Mouse (Mus musculus): ENCODE results near the gene Usf3. TPM values are rescaled to one million over a fixed set of nuclear protein-coding genes. Genes with fewer than 3 reads are reported as not detected.
A peak's percentile ranks its signal among the peaks of the same experiment; 100 is the strongest.

Usf3 gene
- polyA plus RNA-seq (2015; fragmentation: Nextera tagmentation; extraction: Ambion mirVana) = 1.7 and 1.9 TPM in 2 replicates

DNA sequence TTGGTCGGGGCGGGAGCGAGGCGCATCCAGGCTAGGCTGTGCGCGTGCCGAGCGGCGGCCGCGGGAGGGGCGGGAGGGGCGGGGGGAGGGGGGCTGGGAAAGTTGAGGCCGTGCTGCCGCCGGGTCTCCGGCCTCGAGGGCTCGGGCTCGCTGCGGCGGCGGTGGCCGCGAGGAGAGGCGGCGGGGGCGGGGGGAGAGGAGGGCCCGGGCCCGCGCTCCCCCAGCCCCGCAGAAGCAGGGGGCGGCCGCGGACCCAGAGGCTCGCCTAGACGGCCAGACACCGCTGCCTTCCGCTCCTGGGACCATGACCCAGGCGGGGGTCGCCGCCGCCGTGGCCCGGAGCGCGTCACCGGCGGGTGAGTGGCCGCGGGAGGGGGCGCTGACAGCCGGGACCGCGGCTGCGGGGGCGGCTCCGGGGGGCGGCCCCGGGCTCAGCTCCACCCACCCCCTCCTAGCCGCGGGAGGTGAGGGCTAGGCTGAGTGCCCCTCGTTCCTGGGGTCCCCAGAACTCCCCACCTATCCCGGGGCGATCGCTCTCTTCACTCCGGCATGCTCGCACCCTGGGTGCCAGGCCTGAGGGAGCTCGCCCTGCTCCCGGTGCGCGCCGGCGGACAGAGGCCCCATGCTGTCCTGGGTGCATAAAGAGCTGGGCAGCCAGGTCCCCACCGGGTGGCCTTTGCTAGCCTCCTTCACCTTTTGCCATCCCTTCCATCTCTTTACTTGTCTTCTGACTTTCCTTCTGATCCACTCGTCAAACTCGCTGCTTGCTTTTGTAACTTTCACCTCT, at the start of gene Usf3:
Gene Usf3, plus strand, starts transcription at position 92 of the 787 bp plus-strand sequence.
- Histone ChIP-seq H3K27me3 (no peaks in the 10 kb centered on the region), H3K4me2 (peak within 1 kb of the TSS; percentile 84), H3K36me3 (no peaks in the 10 kb centered on the region), H3K4me3 (replicated peaks) (peak within 1 kb of the TSS; percentile 99), H3K27ac (peak within 1 kb of the TSS; percentile 93), H3K4me1 (replicated peaks) (peaks cover 48% of the 10 kb centered on the region), H3K9ac (peak within 1 kb of the TSS; percentile 98), H3K9me3 (replicated peaks) (no peaks in the 10 kb centered on the region)
- under 1% methylated on average over 63 of the region's 77 CpGs for WGBS (ENCODE audit: insufficient replicate concordance)
- ATAC-seq (ENCODE audit: low read depth) (peak; percentile 56), DNase-seq (peak; percentile 46)

GRCm38 (mm10) chr16:44123786-44124185, 49.3 kb upstream of the Usf3 start:
- 53% methylated on average over 2 of the region's 2 CpGs for WGBS (ENCODE audit: insufficient replicate concordance)
- Histone ChIP-seq H3K9me3 (replicated peaks) (no peaks in the 10 kb centered on the region), H3K4me2 (no peak overlapping the region), H3K36me3 (no peaks in the 10 kb centered on the region), H3K4me3 (replicated peaks) (no peak overlapping the region), H3K27me3 (no peaks in the 10 kb centered on the region), H3K27ac (no peak overlapping the region), H3K4me1 (replicated peaks) (peaks cover 6% of the 10 kb centered on the region; the same call in 1 of the 2 replicates), H3K9ac (no peak overlapping the region)
- ATAC-seq (ENCODE audit: low read depth) = no peak
- no peak for DNase-seq

DNA sequence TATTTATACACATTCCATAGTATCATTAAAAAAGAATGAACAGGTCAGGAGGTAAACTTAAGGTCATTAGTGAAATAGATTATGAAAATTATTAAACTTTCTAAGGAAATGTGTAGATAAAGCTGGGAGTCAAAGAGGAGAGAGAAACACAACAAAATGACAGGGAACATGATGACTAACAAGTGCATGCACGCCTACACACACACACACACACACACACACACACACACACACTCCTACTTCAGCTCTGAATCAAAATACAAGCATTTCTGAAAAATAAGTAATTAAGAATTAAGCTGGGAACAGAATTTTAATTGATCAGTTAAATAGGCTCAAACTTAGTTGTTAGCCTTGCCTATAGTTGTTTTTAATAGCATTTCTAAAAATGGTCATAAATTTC, 48.3 kb upstream of the Usf3 start:
- peaks cover 6% of the 10 kb centered on the region; the same call in 1 of the 2 replicates for H3K4me1 ChIP-seq (replicated peaks)
- no peak for ATAC-seq (ENCODE audit: low read depth)
- WGBS (ENCODE audit: insufficient replicate concordance) = 71% methylated on average over 1 of the region's 1 CpGs
- no peaks in the 10 kb centered on the region for H3K9me3 ChIP-seq (replicated peaks)
- H3K36me3 ChIP-seq = no peaks in the 10 kb centered on the region
- H3K4me3 ChIP-seq (replicated peaks) = no peak overlapping the region
- DNase-seq = no peak
- no peak overlapping the region for H3K27ac ChIP-seq
- H3K4me2 ChIP-seq = no peak overlapping the region
- no peaks in the 10 kb centered on the region for H3K27me3 ChIP-seq
- no peak overlapping the region for H3K9ac ChIP-seq

- no peak overlapping the region for H3K27ac ChIP-seq
- ATAC-seq (ENCODE audit: low read depth) (no peak), DNase-seq (no peak)
- no peak overlapping the region for H3K4me2 ChIP-seq
- H3K4me3 ChIP-seq (replicated peaks) = no peak overlapping the region
- no peak overlapping the region for H3K9ac ChIP-seq
- H3K9me3 ChIP-seq (replicated peaks) = no peaks in the 10 kb centered on the region
- H3K4me1 ChIP-seq (replicated peaks) = peaks cover 6% of the 10 kb centered on the region; the same call in 1 of the 2 replicates
- no peaks in the 10 kb centered on the region for H3K27me3 ChIP-seq
- 63% methylated on average over 2 of the region's 2 CpGs for WGBS (ENCODE audit: insufficient replicate concordance)
- H3K36me3 ChIP-seq = no peaks in the 10 kb centered on the region
Observed at GRCm38 (mm10) chr16:44125436-44125835, 47.6 kb upstream of the Usf3 start.

- Histone ChIP-seq H3K9ac (no peak overlapping the region), H3K9me3 (replicated peaks) (no peaks in the 10 kb centered on the region), H3K36me3 (no peaks in the 10 kb centered on the region), H3K4me2 (no peak overlapping the region), H3K4me1 (replicated peaks) (peaks cover 6% of the 10 kb centered on the region; the same call in 1 of the 2 replicates), H3K27ac (no peak overlapping the region), H3K4me3 (replicated peaks) (no peak overlapping the region), H3K27me3 (no peaks in the 10 kb centered on the region)
- DNase-seq (no peak), ATAC-seq (ENCODE audit: low read depth) (no peak)
- 79% methylated on average over 4 of the region's 4 CpGs for WGBS (ENCODE audit: insufficient replicate concordance)
Observed at GRCm38 (mm10) chr16:44126437-44126836, 46.6 kb upstream of the Usf3 start.

DNA sequence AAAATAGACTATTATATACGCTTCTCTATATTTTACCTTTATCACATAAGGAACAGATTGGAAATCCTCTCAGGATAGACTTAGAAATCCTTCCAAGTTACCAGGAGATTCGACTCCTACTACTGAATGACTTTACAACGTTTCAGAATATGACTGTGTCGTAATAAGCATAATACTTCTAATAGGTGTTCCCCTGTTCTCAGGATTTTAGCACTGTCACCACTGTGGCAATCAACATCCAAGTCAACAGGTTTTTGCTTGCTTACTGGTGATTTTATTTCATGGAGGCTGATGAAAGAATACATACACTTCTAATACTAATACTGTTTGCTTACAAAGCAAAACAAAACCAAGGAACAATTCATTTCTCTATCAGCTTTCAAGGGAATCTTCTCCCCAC, 40.7 kb upstream of the Usf3 start:
- H3K4me1 ChIP-seq (replicated peaks) = peaks cover 12% of the 10 kb centered on the region
- ATAC-seq (ENCODE audit: low read depth) (no peak), DNase-seq (no peak)
- no peaks in the 10 kb centered on the region for H3K36me3 ChIP-seq
- H3K4me3 ChIP-seq (replicated peaks) = no peak overlapping the region
- no peak overlapping the region for H3K4me2 ChIP-seq
- no peak overlapping the region for H3K9ac ChIP-seq
- H3K27ac ChIP-seq = no peak overlapping the region
- WGBS (ENCODE audit: insufficient replicate concordance) = 77% methylated on average over 4 of the region's 4 CpGs
- H3K9me3 ChIP-seq (replicated peaks) = no peaks in the 10 kb centered on the region
- no peaks in the 10 kb centered on the region for H3K27me3 ChIP-seq

- Histone ChIP-seq H3K27ac (no peak overlapping the region), H3K9me3 (replicated peaks) (no peaks in the 10 kb centered on the region), H3K27me3 (no peaks in the 10 kb centered on the region), H3K36me3 (no peaks in the 10 kb centered on the region), H3K9ac (no peak overlapping the region), H3K4me1 (replicated peaks) (peaks cover 21% of the 10 kb centered on the region), H3K4me2 (no peak overlapping the region), H3K4me3 (replicated peaks) (no peak overlapping the region)
- DNase-seq (no peak), ATAC-seq (ENCODE audit: low read depth) (no peak)
- 77% methylated on average over 3 of the region's 3 CpGs for WGBS (ENCODE audit: insufficient replicate concordance)
Observed at GRCm38 (mm10) chr16:44133187-44133586, 39.9 kb upstream of the Usf3 start.

- DNase-seq = no peak
- Histone ChIP-seq H3K36me3 (no peaks in the 10 kb centered on the region), H3K4me3 (replicated peaks) (no peak overlapping the region), H3K27ac (no peak overlapping the region), H3K4me2 (0 out of 2 replicates have a peak overlapping the region, but pooled peaks have one; percentile 13), H3K27me3 (no peaks in the 10 kb centered on the region), H3K4me1 (replicated peaks) (peaks cover 28% of the 10 kb centered on the region), H3K9me3 (replicated peaks) (no peaks in the 10 kb centered on the region), H3K9ac (no peak overlapping the region)
- ATAC-seq (ENCODE audit: low read depth) = no peak
- WGBS (ENCODE audit: insufficient replicate concordance) = 76% methylated on average over 6 of the region's 6 CpGs
Observed at GRCm38 (mm10) chr16:44136511-44137021, 36.5 kb upstream of the Usf3 start.

GRCm38 (mm10) chr16:44138377-44138978, 34.6 kb upstream of the Usf3 start:
- DNase-seq (no peak), ATAC-seq (ENCODE audit: low read depth) (no peak)
- Histone ChIP-seq H3K27me3 (no peaks in the 10 kb centered on the region), H3K4me2 (peak overlapping the region; percentile 98), H3K27ac (peak overlapping the region; percentile 97), H3K4me3 (replicated peaks) (peak overlapping the region; percentile 97), H3K36me3 (no peaks in the 10 kb centered on the region), H3K9ac (peak overlapping the region; percentile 92), H3K4me1 (replicated peaks) (peaks cover 40% of the 10 kb centered on the region), H3K9me3 (replicated peaks) (no peaks in the 10 kb centered on the region)
- WGBS (ENCODE audit: insufficient replicate concordance) = under 1% methylated on average over 24 of the region's 24 CpGs

GRCm38 (mm10) chr16:44138979-44139535, 34.0 kb upstream of the Usf3 start:
- peak overlapping the region; percentile 97 for H3K27ac ChIP-seq
- no peaks in the 10 kb centered on the region for H3K36me3 ChIP-seq
- H3K4me2 ChIP-seq = peak overlapping the region; percentile 98
- no peaks in the 10 kb centered on the region for H3K9me3 ChIP-seq (replicated peaks)
- peak; percentile 83 for DNase-seq
- H3K4me3 ChIP-seq (replicated peaks) = peak overlapping the region; percentile 97
- under 1% methylated on average over 25 of the region's 25 CpGs for WGBS (ENCODE audit: insufficient replicate concordance)
- peak; percentile 83 for ATAC-seq (ENCODE audit: low read depth)
- H3K4me1 ChIP-seq (replicated peaks) = peaks cover 44% of the 10 kb centered on the region
- H3K9ac ChIP-seq = peak overlapping the region; percentile 96
- no peaks in the 10 kb centered on the region for H3K27me3 ChIP-seq

- WGBS (ENCODE audit: insufficient replicate concordance) = under 1% methylated on average over 71 of the region's 71 CpGs
- peak; percentile 78 for ATAC-seq (ENCODE audit: low read depth)
Observed at GRCm38 (mm10) chr16:44139536-44140185, 33.4 kb upstream of the Usf3 start, which contains the start of the genes Atp6v1a and Naa50. Gene Atp6v1a (minus strand): TSS chr16:44139705. Gene Naa50 (plus strand): TSS chr16:44139830.

More at GRCm38 (mm10) chr16:44139536-44140185, 33.4 kb upstream of the Usf3 start, which contains the start of the genes Atp6v1a and Naa50:
- Histone ChIP-seq H3K4me3 (replicated peaks) (peak within 1 kb of the TSS; percentile 97), H3K27me3 (no peaks in the 10 kb centered on the region), H3K36me3 (no peaks in the 10 kb centered on the region), H3K27ac (peak within 1 kb of the TSS; percentile 97), H3K9ac (peak within 1 kb of the TSS; percentile 96), H3K4me2 (peak within 1 kb of the TSS; percentile 98), H3K4me1 (replicated peaks) (peaks cover 41% of the 10 kb centered on the region), H3K9me3 (replicated peaks) (no peaks in the 10 kb centered on the region)
- peak; percentile 79 for DNase-seq

All from liver, embryonic 13.5 days (tissue).